Mouse (Mus musculus): ENCODE measurements around the gene Tac2. TPM values are rescaled to one million over a fixed set of nuclear protein-coding genes. Genes with fewer than 3 reads are reported as not detected.

Gene Tac2
- total RNA-seq, 2 experiments from 2014 or later, result 2.3 to 3.5 TPM

DNA sequence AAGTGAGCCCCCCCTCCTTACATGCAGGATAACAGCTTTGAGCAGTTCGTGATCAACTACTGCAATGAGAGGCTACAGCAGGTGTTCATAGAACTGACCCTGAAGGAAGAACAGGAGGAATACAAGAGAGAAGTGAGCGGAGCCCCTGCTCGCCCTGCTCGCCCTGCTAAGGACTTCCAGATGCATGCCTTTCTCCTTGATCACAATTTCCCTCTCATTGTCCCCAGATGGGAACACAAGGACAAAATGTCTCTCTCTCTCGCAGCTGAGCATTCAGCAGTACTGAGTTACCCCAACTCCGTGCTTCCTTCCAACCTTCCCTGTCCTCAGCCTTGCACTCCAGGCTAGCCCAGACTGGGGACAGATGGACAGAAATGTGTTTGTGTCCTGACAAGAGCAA, 11.5 kb upstream of the Tac2 start:
- ATAC-seq (replicated peaks; ENCODE audit: low FRiP score, low TSS enrichment, poor library complexity, severe bottlenecking), result no peak

DNA sequence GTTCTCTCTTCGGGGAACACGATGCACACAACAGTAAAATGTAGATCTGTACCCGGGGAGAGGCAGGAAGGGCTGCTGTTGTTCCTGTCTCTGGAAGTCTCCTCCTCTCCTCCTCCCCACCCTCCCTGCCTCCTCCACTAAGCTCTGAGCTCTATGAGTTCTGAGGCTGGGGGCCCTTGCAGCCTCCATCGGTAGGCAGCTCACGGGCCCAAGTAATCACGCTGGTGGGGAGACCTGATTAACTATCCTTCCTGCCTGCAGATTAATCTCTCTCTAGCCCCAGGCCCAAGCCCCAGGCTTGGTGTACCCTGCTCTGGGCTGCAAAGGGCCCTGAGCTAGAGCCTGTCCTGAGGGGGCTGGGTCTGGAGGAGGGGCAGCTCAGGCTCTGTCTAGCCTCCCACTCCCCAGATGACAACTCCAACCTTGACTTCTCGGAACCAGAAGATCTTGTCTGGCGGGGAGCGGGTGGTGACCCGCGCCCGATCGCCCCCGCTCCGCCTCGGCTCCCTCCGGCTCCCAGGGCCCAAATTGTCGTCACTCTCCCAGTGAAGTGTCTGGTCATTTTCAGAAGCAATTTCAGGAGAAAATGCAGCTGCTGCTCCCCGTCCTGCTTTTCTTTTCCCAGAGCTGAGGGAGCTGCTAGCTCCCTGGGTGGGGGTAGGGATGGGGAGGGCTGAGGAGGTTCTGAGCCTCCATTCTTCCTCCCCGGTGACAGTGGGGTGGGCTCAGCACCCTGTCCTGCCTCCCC, 2.4 kb upstream of the Tac2 start:
- ATAC-seq (replicated peaks; ENCODE audit: low FRiP score, low TSS enrichment, poor library complexity, severe bottlenecking), result no peak

DNA sequence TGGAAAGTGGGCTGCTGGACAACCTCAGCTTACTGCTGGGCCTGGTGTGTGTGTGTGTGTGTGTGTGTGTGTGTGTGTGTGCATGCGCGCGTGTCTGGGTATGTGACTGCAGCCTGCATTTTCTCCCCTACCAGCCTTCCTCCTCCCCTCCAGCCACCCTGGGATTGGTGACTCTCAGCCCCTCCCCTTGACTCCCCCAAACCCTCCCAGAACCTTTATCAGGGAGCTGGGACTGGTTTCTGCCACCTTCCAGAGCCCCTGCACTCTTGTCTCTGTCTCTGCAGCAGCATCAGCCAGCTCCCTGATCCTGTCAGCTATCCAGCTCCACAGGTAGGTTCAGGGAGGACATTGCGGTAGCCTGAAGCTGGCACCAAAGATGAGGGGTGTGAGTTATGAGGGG, 858 bp downstream of the Tac2 start:
- peak; percentile 53 for ATAC-seq (replicated peaks; ENCODE audit: low FRiP score, low TSS enrichment, poor library complexity, severe bottlenecking)

DNA sequence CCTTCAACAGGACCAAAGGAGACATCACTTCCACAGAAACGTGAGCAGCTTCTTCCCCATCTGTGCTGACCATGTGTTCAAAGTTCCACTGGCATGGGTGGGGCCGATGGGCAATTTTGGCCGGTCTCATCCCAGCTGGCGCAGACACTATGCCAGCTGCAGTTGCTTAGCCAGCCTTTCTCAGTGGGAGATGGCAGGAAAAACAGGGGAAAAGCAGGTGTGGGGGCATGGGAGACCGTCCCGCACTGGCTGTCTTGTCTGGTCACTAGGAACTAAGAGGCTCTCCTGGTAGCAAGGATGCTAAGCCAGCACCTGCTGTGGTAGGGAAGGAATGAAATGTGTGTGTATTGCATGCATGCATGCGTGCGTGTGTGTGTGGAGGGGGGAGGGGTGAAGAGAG, 4.2 kb downstream of the Tac2 start:
- ATAC-seq (replicated peaks; ENCODE audit: low FRiP score, low TSS enrichment, poor library complexity, severe bottlenecking), result no peak

DNA sequence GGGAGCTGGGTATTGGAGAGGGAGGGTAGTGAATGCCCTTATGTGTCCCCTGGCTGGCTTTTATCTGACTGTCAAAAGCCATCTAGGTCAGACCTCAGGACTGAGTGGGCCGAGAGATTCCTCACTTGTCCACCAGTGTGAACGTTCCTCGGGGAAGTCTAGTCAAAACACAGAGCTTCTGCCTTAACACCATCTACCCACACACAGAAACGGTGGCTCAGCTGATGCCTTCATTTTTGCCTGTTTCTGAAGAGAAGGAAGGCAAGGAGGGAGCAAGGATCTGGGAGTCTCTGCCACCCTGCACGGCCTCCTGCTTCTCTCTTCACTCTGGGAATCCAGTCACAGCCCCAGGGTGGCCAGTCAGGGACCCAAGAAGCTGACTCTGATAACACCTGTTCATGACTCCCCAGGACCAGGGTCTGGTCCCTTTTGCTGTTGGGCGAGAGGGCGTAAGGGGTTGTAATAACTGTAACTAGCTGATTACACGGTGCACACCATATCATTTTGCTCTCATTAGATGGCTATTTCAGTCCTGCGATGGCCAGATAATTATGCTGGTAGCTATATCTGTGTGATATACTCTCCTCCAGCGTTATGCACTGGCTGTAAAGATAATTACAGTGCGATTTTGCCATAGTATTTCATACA, 6.1 kb downstream of the Tac2 start:
- peak; percentile 80 for ATAC-seq (replicated peaks; ENCODE audit: low FRiP score, low TSS enrichment, poor library complexity, severe bottlenecking)

DNA sequence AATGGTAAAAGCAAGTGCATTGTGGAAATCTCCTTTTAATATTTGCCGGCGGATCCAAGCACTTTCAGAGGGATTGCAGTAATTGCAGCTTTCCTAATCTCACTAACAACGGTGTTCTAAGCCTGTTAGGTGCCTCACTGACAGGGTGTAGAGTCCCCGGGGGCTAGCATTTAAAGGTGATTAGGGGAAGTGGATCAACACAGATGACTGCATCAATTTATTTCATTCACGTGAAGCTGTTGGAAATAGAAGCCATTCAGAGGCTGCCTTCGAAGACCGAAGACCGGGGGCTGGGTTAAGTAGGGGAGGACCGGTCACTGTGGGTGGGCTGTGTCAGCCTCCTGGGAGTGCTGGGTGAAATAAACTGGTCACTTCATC, 6.6 kb downstream of the Tac2 start:
- no peak; the same call in 1 of the 2 replicates for ATAC-seq (replicated peaks; ENCODE audit: low FRiP score, low TSS enrichment, poor library complexity, severe bottlenecking)

DNA sequence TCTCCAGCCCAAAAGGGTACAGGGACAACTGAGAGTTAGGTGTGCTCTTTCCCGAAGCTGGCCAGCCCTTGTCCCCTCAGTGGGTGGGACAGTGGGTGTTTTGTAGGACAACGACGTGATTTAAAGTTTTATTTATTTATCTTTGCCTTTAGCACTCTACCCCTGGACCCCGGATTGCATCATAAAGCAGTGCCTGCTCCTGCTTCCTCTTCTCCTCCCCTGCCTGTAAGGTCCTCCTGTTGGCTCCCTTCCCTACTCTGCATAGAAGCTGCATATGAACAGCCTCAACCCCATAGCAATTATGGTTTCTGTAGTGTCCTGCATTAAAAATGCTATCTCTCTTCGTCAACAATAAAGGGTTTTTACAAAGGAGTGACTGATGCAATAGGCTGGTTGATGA, 7.1 kb downstream of the Tac2 start:
- no peak; the same call in 1 of the 2 replicates for ATAC-seq (replicated peaks; ENCODE audit: low FRiP score, low TSS enrichment, poor library complexity, severe bottlenecking)

DNA sequence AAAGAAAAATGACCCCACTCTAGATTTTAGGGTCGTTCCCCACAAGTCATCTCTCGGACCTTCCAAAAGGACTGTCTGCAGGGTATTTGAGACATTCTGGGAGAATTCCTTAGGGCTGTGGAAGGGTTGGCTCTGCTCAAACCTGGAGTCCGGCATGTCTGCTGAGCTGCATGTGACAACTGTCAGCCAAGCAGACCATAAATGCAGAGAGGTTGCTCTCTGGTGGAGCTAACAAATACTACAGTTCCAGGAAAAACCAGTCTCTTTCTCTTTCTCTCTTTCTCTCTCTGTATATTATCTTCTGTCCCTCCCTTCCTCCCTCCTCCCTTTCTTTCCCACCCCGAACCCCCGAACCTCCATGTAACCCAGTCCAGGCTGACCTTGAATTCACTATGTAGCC, 10.2 kb downstream of the Tac2 start:
- no peak for ATAC-seq (replicated peaks; ENCODE audit: low FRiP score, low TSS enrichment, poor library complexity, severe bottlenecking)

DNA sequence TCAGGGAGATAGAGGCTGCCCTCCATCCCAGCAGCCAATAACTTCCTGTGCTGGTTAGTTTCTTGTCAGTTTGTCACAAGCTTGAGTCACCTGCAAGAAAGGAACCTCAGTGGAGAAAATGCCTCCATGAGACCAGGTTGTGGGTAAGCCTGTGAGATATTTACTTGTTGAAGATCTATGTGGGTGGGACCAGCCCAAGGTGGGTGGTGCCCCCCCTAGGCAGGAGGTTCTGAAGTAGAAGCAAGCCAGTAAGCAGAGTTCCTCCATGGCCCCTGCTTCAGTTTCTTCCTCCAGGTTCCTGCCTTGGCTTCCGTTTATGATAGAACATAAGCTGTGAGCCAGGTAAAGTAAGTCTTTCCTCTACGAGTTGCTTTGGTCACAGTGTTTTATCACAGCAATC, 12.0 kb downstream of the Tac2 start:
- ATAC-seq (replicated peaks; ENCODE audit: low FRiP score, low TSS enrichment, poor library complexity, severe bottlenecking), result no peak

DNA sequence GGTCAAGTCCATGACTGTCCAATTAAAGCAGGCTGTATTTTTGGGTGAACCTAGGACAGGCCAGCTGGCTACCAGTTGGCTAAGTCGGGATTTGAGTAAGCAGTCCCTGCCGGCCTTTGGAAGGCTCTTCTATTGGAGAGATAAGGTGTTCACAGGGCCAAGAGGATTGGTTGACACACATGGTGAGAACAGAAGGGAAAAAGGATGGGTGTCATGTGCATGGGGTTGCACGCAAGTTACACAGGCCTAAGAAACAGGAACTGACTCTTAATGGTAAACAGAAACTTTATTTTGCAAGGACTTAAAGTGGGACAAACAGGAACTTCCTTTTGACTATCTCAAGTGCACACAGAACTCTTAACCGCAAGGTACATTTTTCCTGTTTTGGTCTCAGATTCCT, 12.6 kb downstream of the Tac2 start:
- ATAC-seq (replicated peaks; ENCODE audit: low FRiP score, low TSS enrichment, poor library complexity, severe bottlenecking), result no peak

DNA sequence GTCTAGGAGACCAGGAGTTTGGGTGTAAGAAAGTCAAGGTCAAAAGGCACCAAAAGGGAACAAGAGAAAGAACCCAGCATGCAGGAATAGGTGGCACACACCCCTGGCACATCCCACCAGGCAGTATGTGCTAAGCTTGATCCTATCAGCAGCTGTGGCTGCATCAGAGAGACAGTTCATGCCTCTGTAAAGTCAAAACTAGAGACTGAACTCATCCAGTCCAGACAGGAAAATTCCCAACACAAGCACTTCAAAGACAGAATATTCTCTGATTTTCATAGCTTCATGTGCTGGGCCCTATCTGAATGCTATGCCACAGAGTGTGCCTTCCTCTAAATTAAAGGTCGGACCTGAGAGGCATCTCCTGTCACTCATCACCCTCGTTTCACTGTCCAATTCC, 13.3 kb downstream of the Tac2 start:
- ATAC-seq (replicated peaks; ENCODE audit: low FRiP score, low TSS enrichment, poor library complexity, severe bottlenecking), result no peak

DNA sequence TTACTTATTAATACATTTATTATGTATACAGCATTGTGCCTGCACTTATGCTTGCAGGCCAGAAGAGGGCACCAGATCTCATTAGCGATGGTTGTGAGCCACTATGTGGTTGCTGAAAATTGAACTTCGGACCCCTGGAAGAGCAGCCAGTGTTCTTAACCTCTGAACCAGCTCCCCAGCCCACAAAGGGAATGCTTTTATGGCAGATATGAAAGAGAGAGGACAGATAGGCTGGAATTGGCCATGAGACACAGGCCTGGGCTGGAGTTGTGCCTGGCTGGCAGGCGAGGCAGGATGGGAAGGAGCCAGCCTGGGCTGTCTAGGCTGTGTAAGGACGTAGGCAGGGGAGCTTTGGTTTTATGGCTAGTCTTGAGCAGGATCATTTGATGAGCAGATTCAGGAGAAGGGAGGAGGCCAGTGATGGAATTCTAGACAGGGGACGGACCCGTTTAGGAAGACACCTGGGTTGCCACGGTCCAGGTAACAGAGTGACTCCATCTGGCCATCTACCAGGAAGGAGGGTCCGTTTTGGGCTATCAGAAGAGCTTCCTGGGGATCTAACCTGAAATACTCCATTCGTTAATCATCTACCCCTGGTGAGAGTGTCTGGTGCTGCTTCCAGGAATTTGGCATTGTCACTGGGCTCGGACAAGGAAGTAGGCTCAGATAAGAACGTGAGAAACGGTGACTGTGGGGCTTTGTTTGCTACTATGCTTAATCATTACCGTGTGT, 14.0 kb downstream of the Tac2 start:
- ATAC-seq (replicated peaks; ENCODE audit: low FRiP score, low TSS enrichment, poor library complexity, severe bottlenecking), result peak; percentile 24; the same call in 1 of the 2 replicates

DNA sequence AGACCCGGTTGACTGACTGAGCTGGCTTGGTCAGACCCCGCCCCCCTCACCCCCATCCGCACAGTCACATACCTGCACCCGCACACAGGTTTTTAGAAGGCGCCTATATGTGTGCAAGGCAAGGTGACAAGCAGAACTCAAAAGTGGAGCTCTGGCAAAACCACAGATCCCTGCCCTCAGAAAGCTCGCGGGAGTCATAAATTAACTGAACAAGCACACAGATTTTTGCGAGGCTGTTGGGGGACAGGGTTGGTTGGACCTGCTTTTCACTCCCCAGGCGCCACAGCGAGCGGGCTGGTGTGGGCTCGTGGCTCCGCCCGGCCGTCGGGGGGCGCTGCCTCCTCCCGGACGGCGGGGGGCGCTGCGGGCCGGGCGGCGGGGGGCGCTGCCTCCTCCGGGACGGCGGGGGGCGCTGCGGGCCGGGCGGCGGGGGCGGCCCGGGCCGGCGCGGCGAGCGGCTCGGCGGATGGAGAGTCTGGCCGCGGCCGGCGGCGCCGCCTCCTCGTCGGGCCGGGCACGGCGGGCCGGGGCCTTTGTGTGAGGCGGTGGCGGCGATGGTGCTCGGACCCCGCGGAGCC, 14.9 kb downstream of the Tac2 start, which contains the start of gene Zbtb39:
Gene Zbtb39 (plus strand): TSS at position 456 of the 578 bp plus-strand sequence.
- peak; percentile 62 for ATAC-seq (replicated peaks; ENCODE audit: low FRiP score, low TSS enrichment, poor library complexity, severe bottlenecking)

DNA sequence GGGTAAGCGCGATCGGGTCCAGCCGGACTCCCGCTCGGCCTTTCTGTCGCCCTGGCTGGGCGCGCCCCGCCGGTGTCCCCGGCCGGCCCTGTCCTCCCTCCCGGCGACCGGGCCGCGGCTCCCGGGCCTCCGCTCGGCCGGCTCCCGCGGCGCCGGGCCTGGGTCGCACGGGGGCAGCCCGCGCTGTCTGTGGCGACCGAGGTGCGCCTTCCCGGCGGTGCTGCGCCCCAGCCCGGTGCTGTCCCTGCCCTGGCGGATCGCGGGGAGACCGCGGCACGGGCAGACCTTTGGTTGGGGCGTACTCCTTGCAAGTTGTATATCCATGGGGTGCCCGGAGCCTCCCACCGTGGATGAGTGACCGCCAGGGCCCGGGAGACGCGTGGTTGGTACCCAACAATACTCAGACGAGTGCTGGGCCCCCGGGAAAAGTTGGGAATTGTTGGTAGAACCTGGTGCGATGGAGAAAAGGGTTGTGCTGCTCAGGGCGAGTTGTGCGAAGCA, 15.4 kb downstream of the Tac2 start:
- peak; percentile 27; the same call in 1 of the 2 replicates for ATAC-seq (replicated peaks; ENCODE audit: low FRiP score, low TSS enrichment, poor library complexity, severe bottlenecking)

DNA sequence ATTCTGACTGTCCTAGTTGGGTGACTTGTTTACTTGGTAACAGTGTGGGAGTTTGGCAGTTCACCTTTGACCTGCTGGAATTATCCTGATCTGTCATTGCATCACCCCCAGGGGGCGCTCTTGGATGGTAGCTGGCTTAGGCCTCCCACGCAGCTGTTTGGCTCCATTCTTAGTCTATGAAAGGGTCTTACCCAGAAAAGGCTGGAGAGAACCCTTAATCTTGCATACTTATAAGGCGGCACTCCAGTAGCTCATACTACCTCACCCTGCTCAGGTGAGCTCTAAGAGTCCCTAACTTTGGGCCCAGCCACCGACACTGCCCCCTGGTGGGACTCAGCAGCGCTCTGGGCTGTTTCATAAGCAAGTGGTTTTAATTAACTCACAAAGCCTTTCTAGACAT, 20.4 kb downstream of the Tac2 start:
- ATAC-seq (replicated peaks; ENCODE audit: low FRiP score, low TSS enrichment, poor library complexity, severe bottlenecking), result peak; percentile 50

DNA sequence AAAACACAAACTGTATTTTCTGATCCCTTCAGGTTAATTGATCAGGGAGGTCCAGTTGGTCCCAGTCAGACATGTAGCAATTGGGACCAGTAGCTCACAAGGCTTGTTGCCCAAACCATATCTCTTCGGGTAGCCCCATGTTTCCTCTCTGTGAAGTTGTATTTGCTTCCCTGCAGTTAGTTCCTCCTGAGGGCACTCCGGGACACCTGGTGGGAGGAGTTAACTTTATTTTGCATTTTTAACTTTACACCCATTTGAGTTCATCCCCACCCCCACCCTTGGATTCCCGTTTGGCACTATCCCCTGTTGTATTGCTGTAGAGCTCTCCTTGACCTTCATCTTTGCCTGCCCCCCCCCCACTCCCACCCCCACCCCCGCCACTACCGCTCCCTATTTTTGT, 21.6 kb downstream of the Tac2 start:
- no peak for ATAC-seq (replicated peaks; ENCODE audit: low FRiP score, low TSS enrichment, poor library complexity, severe bottlenecking)

DNA sequence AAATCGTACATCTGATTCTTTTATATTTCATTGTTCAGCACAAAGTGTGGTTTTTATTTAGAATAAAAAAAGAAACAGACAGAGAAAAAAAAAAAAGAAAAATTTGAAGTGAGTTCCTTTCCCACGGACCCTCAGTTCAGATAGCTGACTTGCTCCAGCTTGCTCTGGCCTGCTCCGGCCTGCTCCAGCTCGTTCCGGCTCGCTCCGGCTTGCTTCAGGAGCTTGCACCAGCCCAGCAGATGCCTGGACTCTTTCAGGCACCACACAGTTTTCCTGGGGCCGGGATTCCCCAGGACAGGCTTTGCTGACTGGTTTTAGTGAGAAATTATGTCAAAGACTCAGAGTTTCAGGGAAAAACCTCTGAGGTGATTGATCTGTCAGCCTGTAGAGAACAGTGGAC, 23.0 kb downstream of the Tac2 start:
- ATAC-seq (replicated peaks; ENCODE audit: low FRiP score, low TSS enrichment, poor library complexity, severe bottlenecking), result no peak

DNA sequence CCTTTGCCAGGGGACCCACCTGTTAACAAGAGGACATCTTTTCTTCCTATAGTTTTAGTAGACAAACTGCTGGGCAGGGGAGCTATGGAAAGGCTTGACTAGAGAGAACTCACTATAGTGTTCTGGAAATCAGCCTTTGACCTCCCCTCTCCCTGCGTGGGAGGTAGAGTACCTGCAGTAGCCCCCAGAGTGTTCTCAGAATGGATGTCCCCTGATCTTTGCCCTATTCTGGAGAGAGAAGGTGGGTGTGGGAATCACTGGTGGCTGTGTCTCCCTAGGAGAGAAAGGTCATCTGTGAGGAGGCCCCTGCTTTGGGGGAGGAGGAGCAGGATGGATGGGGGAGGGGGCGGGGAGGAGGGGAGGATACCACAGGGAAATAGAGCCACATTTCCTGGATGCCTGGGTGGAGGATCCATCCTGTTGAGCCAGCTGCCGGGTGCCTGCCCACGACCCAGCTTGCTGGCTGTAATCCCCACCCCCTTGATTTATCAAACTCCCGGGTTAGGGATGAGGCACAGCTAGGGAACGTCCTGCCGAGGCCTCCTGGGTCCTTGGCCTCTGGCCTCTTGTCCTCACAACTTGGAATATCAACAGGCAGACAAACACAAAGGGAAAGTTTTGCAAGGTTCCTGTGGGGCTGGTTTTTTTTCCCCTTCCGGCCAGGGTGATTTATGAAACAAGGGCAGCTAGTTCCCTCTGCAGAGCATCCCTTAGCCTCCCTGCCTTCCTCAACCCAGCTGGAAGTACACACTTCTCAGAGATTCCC, 24.8 kb downstream of the Tac2 start:
- no peak for ATAC-seq (replicated peaks; ENCODE audit: low FRiP score, low TSS enrichment, poor library complexity, severe bottlenecking)

DNA sequence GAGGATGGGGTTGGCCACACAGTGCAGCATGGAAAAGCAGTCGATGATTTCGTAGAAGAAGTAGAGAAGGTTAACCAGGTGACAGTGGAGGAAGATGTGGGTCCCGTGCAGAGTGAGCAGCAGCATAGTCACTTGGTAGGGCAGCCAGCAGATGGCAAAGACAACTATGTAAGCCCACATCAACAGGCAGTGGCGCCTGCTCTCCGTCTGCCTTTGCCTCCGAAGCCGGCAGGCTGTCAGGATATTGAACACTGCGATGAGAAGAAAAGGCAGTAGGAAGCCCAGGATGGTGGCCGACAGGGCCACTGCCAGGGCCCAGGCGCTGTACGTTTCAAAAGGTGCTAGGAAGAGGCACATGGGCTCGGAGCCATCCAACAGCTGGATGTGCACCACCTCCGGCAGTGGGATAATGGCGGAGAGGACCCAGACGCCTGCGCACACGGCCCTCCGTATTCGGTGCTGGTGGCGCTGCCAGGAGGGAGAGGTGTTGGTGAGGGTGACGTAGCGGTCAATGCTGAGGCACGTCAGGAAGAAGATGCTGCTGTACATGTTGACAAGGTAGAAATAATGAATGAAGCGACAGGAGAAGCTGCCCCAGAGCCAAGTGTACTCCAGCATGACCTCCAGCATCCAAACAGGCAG, 26.0 kb downstream of the Tac2 start:
- ATAC-seq (replicated peaks; ENCODE audit: low FRiP score, low TSS enrichment, poor library complexity, severe bottlenecking), result no peak
